Mouse (Mus musculus) thymus, adult 2 months (tissue): ENCODE measurements around the gene Afg1l. TPM values are rescaled to one million over a fixed set of nuclear protein-coding genes. Genes with fewer than 3 reads are reported as not detected.

ENCODE experiments used
- DNase-seq: peaks from one replicate; pipeline ENCODE4 v3.0.0; 2021
- H3K27ac ChIP-seq: fragments of 200-500 bp; 2 replicates; pipeline ENCODE4 v1.5.1; 2012; ENCODE audit warnings: low read length, control low read depth; ENCODE audit not compliant: control insufficient read depth, insufficient read depth
- H3K27me3 ChIP-seq: fragments of 200-500 bp; 2 replicates; pipeline ENCODE4 v1.6.1; 2012; ENCODE audit warnings: mild to moderate bottlenecking, low read length, moderate library complexity, mixed read lengths; ENCODE audit not compliant: control insufficient read depth, insufficient read depth
- H3K36me3 ChIP-seq: fragments of 200-500 bp; 2 replicates; pipeline ENCODE4 v1.6.1; 2012; ENCODE audit warnings: mild to moderate bottlenecking, low read length, moderate library complexity; ENCODE audit not compliant: control insufficient read depth, insufficient read depth
- H3K4me1 ChIP-seq: fragments of 200-500 bp; replicated peaks from 2 replicates; pipeline ENCODE4 v1.6.1; 2012; ENCODE audit warnings: low read length; ENCODE audit not compliant: control insufficient read depth, insufficient read depth
- H3K4me3 ChIP-seq: fragments of 200-500 bp; 2 replicates; pipeline ENCODE4 v1.5.1; 2012; ENCODE audit warnings: mild to moderate bottlenecking, low read length, control low read depth, moderate library complexity; ENCODE audit not compliant: control insufficient read depth, insufficient read depth
- CTCF ChIP-seq: fragments of 200-500 bp; IDR thresholded peaks from 2 replicates; pipeline ENCODE4 v1.5.1; 2012; ENCODE audit warnings: mild to moderate bottlenecking, control low read depth, low read length, moderate library complexity, borderline replicate concordance; ENCODE audit not compliant: control insufficient read depth, poor library complexity, insufficient read depth; ENCODE audit errors: extremely low read depth
- POLR2A ChIP-seq: fragments of 200-500 bp; IDR thresholded peaks from 2 replicates; pipeline ENCODE4 v1.6.1; 2012; ENCODE audit warnings: mild to moderate bottlenecking, low read length, control low read depth, moderate library complexity; ENCODE audit not compliant: control insufficient read depth, poor library complexity, insufficient read depth; ENCODE audit errors: extremely low read depth
- WGBS: fragments of 180-500 bp; shearing (Covaris S2); methylation state at CpG from one replicate; pipeline ENCODE4 v1.1.7; 2018; 5-methylcytosine and 5-hydroxymethylcytosine counted together
- polyA plus RNA-seq: library from polyadenylated mRNA; depleted of rRNA; stranded (reverse); fragments of >200 nt; gene quantifications from 2 replicates; pipeline ENCODE4 v1.2.3, GENCODE M21; 2012

Afg1l gene
- polyA plus RNA-seq, 1 experiment: 3.7 TPM

GRCm38 (mm10) chr10:42500611-42501010 lies 22.2 kb upstream of the Afg1l start:
- no peak for TF ChIP-seq CTCF
- no peak for TF ChIP-seq POLR2A
- H3K27ac ChIP-seq: no peak overlapping the region
- no peak for DNase-seq
- peaks cover 5% of the 10 kb centered on the region for H3K4me1 ChIP-seq
- H3K27me3 ChIP-seq: no peaks in the 10 kb centered on the region
- H3K4me3 ChIP-seq: no peak overlapping the region
- H3K36me3 ChIP-seq: no peaks in the 10 kb centered on the region
- 97% methylated on average over 8 of the region's 8 CpGs for WGBS

DNA sequence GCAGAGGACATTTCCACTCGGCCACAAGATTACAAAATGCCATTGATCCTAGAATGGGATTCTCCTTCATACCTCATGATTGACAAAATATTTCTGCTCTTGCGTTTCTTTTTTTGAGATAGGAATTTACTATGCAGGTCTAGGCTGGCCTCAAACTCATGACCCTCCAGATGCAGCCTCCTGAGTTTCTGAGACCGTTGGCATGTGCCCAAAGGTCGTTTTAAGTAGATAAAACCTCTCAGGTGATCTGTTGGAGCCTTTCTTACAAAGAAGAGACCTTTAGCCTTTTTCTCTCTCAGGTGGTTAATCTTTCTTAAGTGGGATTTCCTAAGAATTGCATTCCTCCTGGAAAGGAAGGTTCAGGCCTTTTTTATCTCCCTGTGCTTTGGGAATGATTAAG lies 14.6 kb upstream of the Afg1l start:
- H3K27me3 ChIP-seq: no peaks in the 10 kb centered on the region
- 90% methylated on average over 4 of the region's 4 CpGs for WGBS
- no peak for DNase-seq
- no peak overlapping the region for H3K27ac ChIP-seq
- H3K36me3 ChIP-seq: no peaks in the 10 kb centered on the region
- H3K4me1 ChIP-seq: 0 out of 2 replicates have a peak, but pooled peaks cover 2% of the 10 kb centered on the region
- no peak overlapping the region for H3K4me3 ChIP-seq
- TF ChIP-seq POLR2A (no peak), CTCF (no peak)

DNA sequence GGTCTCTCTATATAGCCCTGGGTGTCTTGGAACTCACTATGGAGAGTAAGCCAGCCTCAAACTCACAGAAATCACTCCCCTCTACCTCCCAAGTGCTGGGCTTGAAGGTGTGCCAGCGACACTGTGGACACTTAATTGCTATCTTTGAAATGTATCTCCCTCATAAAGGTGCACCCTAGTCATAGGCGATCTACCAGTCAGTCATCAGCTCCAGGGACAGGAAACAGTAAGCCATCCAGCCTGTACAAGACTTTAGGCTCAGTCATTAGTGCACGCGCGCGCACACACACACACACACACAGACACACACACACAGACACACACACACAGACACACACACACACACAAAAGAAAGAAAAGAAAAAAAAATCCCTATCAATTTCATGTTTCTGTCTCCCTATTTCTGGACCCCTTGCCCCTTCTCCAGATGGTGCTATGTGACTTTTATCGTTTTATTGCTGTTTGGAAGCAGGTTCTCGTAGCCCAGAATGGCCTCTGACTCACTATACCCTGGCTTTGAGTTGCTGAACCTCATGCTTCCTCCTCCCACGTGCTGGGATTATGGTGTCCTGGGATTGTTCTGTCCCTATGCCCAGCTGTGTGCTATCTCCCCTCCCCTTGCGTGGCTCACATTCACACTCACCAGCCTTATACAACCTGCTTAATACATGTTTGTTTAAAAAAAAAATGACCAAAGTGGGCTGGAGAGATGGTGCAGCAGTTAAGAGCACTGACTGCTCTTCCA lies 13.8 kb upstream of the Afg1l start:
- 94% methylated on average over 10 of the region's 10 CpGs for WGBS
- Histone ChIP-seq H3K27me3 (no peaks in the 10 kb centered on the region), H3K4me1 (0 out of 2 replicates have a peak, but pooled peaks cover 2% of the 10 kb centered on the region), H3K27ac (no peak overlapping the region), H3K36me3 (no peaks in the 10 kb centered on the region), H3K4me3 (no peak overlapping the region)
- no peak for TF ChIP-seq POLR2A
- no peak for TF ChIP-seq CTCF
- no peak for DNase-seq

GRCm38 (mm10) chr10:42491158-42491557 lies 12.8 kb upstream of the Afg1l start:
- 71% methylated on average over 1 of the region's 1 CpGs for WGBS
- Histone ChIP-seq H3K4me1 (0 out of 2 replicates have a peak, but pooled peaks cover 2% of the 10 kb centered on the region), H3K27me3 (no peaks in the 10 kb centered on the region), H3K36me3 (no peaks in the 10 kb centered on the region), H3K27ac (no peak overlapping the region), H3K4me3 (no peak overlapping the region)
- no peak for DNase-seq
- TF ChIP-seq POLR2A (no peak), CTCF (no peak)

DNA sequence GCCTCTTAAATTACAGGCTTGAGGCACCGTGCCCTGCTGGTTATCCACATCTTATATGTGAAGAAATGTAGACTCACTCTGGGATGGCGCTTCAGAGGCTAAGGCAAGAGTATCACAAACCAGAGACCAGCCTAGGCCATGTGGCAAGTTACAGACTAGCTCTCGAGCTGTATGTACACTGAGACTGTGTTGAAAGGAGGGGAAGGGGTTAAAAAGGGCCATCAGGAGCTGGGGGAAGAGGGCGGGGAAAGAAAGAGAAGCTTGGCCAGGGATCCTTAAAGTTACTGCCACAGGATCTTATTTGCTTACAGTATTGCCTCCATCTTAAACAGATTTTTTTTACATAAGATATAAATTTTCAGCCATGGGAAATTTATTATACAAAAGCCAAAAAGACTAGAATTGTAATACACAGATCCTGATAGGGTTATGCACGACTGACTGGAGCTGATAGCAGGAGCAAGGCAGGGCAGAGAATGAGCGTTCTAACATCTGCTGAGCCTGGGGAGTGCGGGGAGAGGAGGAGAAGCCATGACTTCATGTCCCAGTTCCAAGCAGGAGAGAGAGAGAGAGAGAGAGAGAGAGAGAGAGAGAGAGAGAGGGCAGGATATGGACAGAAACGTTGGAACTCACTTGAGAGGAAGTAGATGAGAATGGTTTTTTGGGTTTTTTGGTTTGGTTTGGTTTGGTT lies 10.4 kb upstream of the Afg1l start:
- Histone ChIP-seq H3K4me1 (0 out of 2 replicates have a peak, but pooled peaks cover 2% of the 10 kb centered on the region), H3K27me3 (no peaks in the 10 kb centered on the region), H3K27ac (no peak overlapping the region), H3K4me3 (no peak overlapping the region), H3K36me3 (no peaks in the 10 kb centered on the region)
- TF ChIP-seq POLR2A (no peak), CTCF (no peak)
- 83% methylated on average over 8 of the region's 8 CpGs for WGBS
- no peak for DNase-seq

DNA sequence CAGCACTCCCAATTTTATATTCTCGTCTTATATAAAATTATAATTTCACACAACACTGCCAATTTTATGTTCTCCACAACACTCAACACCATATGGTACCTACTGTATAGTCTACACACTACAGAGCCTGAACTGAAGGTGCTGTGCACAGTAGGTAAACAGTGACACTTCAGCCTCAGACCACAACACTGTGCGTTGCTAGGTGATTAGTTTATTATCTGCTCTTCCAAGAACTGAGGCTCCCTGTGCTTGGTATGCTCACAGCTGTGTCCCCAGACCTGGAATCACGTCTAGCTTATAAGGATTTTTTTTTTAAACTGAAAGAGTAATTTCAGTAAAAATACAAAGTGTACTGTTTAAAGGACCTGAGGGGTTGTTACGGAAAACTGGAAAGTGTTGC lies 2.4 kb upstream of the Afg1l start:
- no peak overlapping the region for H3K4me3 ChIP-seq
- no peak for DNase-seq
- no peak for TF ChIP-seq CTCF
- TF ChIP-seq POLR2A: no peak
- 67% methylated on average over 4 of the region's 4 CpGs for WGBS
- H3K36me3 ChIP-seq: no peaks in the 10 kb centered on the region
- peaks cover 5% of the 10 kb centered on the region for H3K4me1 ChIP-seq
- no peak overlapping the region for H3K27ac ChIP-seq
- no peaks in the 10 kb centered on the region for H3K27me3 ChIP-seq
